In genomic region chr11:96743000-96743399, GRCm38 (mm10) we compare ENCODE assay signal across 10 mouse cellular contexts. TPM values are rescaled to one million over a fixed set of nuclear protein-coding genes. Genes with fewer than 3 reads are reported as not detected.
DNase-seq lines count a peak whose midpoint lies in the region; ATAC-seq and TF ChIP-seq lines count a peak whose summit lies in the region.
"Had no signal": no experiment of that assay in that cellular context is flagged by ENCODE, and none has a peak within 500 bp of the region (broad histone marks: within the 10 kb centered on the region; RNA-seq: fewer than 3 reads in every experiment).

No protein-coding gene starts in this region.

- H3K9ac ChIP-seq in lung, embryonic 14.5 days, result no peak overlapping the region
- H3K9ac ChIP-seq in forebrain, embryonic 13.5 days, result no peak overlapping the region
- H3K9ac ChIP-seq in hindbrain, embryonic 13.5 days, result peak overlapping the region; percentile 40; the same call in 1 of the 2 replicates
- H3K9ac ChIP-seq in neural tube, embryonic 12.5 days, result peak overlapping the region; percentile 33; the same call in 1 of the 2 replicates
- H3K9ac ChIP-seq: heart, embryonic 12.5 days had no signal

- H3K9me3 ChIP-seq in lung, embryonic 14.5 days (ENCODE audit: low read depth, low read length), result no peaks in the 10 kb centered on the region
- H3K9me3 ChIP-seq in forebrain, embryonic 13.5 days (replicated peaks), result no peaks in the 10 kb centered on the region
- H3K9me3 ChIP-seq in hindbrain, embryonic 13.5 days, result no peaks in the 10 kb centered on the region
- no peaks in the 10 kb centered on the region for H3K9me3 ChIP-seq in neural tube, embryonic 12.5 days
- H3K9me3 ChIP-seq: heart, embryonic 12.5 days had no signal

- H3K27ac ChIP-seq in lung, embryonic 14.5 days (ENCODE audit: low read depth), result no peak overlapping the region
- H3K27ac ChIP-seq in forebrain, embryonic 13.5 days, result peak overlapping the region; percentile 36; the same call in 1 of the 2 replicates
- peak overlapping the region; percentile 93 for H3K27ac ChIP-seq in hindbrain, embryonic 13.5 days
- peak overlapping the region; percentile 79 for H3K27ac ChIP-seq in neural tube, embryonic 12.5 days

- 31% methylated on average over 11 of the region's 11 CpGs for WGBS in lung, embryonic 14.5 days
- WGBS in forebrain, embryonic 13.5 days, result 28% methylated on average over 11 of the region's 11 CpGs
- 37% methylated on average over 11 of the region's 11 CpGs for WGBS in hindbrain, embryonic 13.5 days
- WGBS in neural tube, embryonic 12.5 days, result 35% methylated on average over 11 of the region's 11 CpGs

- peak overlapping the region; percentile 11; the same call in 1 of the 2 replicates for H3K4me2 ChIP-seq in lung, embryonic 14.5 days
- H3K4me2 ChIP-seq in forebrain, embryonic 13.5 days, result 0 out of 2 replicates have a peak overlapping the region, but pooled peaks have one; percentile 0
- peak overlapping the region; percentile 41 for H3K4me2 ChIP-seq in hindbrain, embryonic 13.5 days
- H3K4me2 ChIP-seq in neural tube, embryonic 12.5 days (replicated peaks), result peak overlapping the region; percentile 44
- H3K4me2 ChIP-seq: heart, embryonic 12.5 days had no signal

- TF ChIP-seq CTCF in lung, embryonic 14.5 days (IDR thresholded peaks at IDR 0.05; ENCODE audit: low read depth), result no peak

- ATAC-seq in lung, embryonic 14.5 days (ENCODE audit: insufficient read depth), result no peak
- no peak for ATAC-seq in forebrain, embryonic 13.5 days
- peak; percentile 47; the same call in 1 of the 2 replicates for ATAC-seq in hindbrain, embryonic 13.5 days (ENCODE audit: low FRiP score)
- ATAC-seq in neural tube, embryonic 12.5 days (ENCODE audit: low FRiP score, low read depth), result peak; percentile 7; the same call in 1 of the 2 replicates
- ATAC-seq: inflammation-experienced regulatory T-cells, adult 6 months had no signal

- no peak overlapping the region for H3K4me3 ChIP-seq in lung, embryonic 14.5 days (ENCODE audit: low read depth, low read length)
- H3K4me3 ChIP-seq in forebrain, embryonic 13.5 days, result no peak overlapping the region
- H3K4me3 ChIP-seq in hindbrain, embryonic 13.5 days, result no peak overlapping the region
- no peak overlapping the region for H3K4me3 ChIP-seq in neural tube, embryonic 12.5 days
- H3K4me3 ChIP-seq: heart, embryonic 12.5 days had no signal

- H3K27me3 ChIP-seq in lung, embryonic 14.5 days (ENCODE audit: insufficient read depth, low read length), result peaks cover 17% of the 10 kb centered on the region; the same call in 1 of the 2 replicates
- H3K27me3 ChIP-seq in forebrain, embryonic 13.5 days, result peaks cover 66% of the 10 kb centered on the region
- no peaks in the 10 kb centered on the region for H3K27me3 ChIP-seq in hindbrain, embryonic 13.5 days
- H3K27me3 ChIP-seq in neural tube, embryonic 12.5 days (replicated peaks), result no peaks in the 10 kb centered on the region

- DNase-seq in lung, embryonic 14.5 days, result no peak
- DNase-seq in lung, postnatal 10 days, result no peak
- no peak for DNase-seq in MN1 (ENCODE audit: low spot score)
- DNase-seq in heart, adult 8-10 months (ENCODE audit: low spot score), result no peak
- DNase-seq: cerebellum, adult 9-10 months had no signal

- H3K4me1 ChIP-seq in lung, embryonic 14.5 days (ENCODE audit: insufficient read depth), result no peaks in the 10 kb centered on the region
- peaks cover 41% of the 10 kb centered on the region for H3K4me1 ChIP-seq in forebrain, embryonic 13.5 days
- H3K4me1 ChIP-seq in hindbrain, embryonic 13.5 days (replicated peaks), result peaks cover 76% of the 10 kb centered on the region
- peaks cover 59% of the 10 kb centered on the region for H3K4me1 ChIP-seq in neural tube, embryonic 12.5 days
- H3K4me1 ChIP-seq: heart, embryonic 12.5 days had no signal

- no peaks in the 10 kb centered on the region for H3K36me3 ChIP-seq in lung, embryonic 14.5 days (ENCODE audit: insufficient read depth)
- H3K36me3 ChIP-seq in forebrain, embryonic 13.5 days (ENCODE audit: poor library complexity, severe bottlenecking), result no peaks in the 10 kb centered on the region
- H3K36me3 ChIP-seq in hindbrain, embryonic 13.5 days, result no peaks in the 10 kb centered on the region
- H3K36me3 ChIP-seq in neural tube, embryonic 12.5 days, result no peaks in the 10 kb centered on the region
- H3K36me3 ChIP-seq: heart, embryonic 12.5 days had no signal

RNA-seq across cellular contexts. Expression of gene Snx11, which starts 34.4 kb away (rescaled TPM):
- polyA plus RNA-seq in lung, embryonic 14.5 days (2014; fragmentation: Nextera tagmentation; extraction: Ambion mirVana), result 10.3 and 15.7 TPM in 2 replicates
- polyA plus RNA-seq in forebrain, embryonic 13.5 days (2015; fragmentation: Nextera tagmentation; extraction: Ambion mirVana), result 36.2 and 43.0 TPM in 2 replicates
- polyA plus RNA-seq in hindbrain, embryonic 13.5 days (2015; fragmentation: Nextera tagmentation; extraction: Ambion mirVana), result 69.0 and 71.8 TPM in 2 replicates
- 57.0 and 58.4 TPM in 2 replicates for polyA plus RNA-seq in neural tube, embryonic 12.5 days (2016; fragmentation: Nextera tagmentation; extraction: Ambion mirVana)
- 10 to 100 TPM; 11.6 to 14.5 (median 12.9) TPM for total RNA-seq in heart, adult 8-10 months (2022)

RNA-seq across cellular contexts. Expression of gene Cbx1, which starts 45.9 kb away (rescaled TPM):
- polyA plus RNA-seq in lung, embryonic 14.5 days (2014; fragmentation: Nextera tagmentation; extraction: Ambion mirVana), result 103 and 112 TPM in 2 replicates
- 156 and 175 TPM in 2 replicates for polyA plus RNA-seq in forebrain, embryonic 13.5 days (2015; fragmentation: Nextera tagmentation; extraction: Ambion mirVana)
- 108 and 109 TPM in 2 replicates for polyA plus RNA-seq in hindbrain, embryonic 13.5 days (2015; fragmentation: Nextera tagmentation; extraction: Ambion mirVana)
- polyA plus RNA-seq in neural tube, embryonic 12.5 days (2016; fragmentation: Nextera tagmentation; extraction: Ambion mirVana), result 125 and 143 TPM in 2 replicates
- total RNA-seq in heart, adult 8-10 months (2022), result 10 to 100 TPM; 30.9 to 33.4 (median 32.4) TPM

Comparison
In these comparisons a context has a peak if more than half of its experiments do, and no peak if none do; other contexts are left out.
1. ATAC-seq: peak in hindbrain, embryonic 13.5 days (single experiment) and neural tube, embryonic 12.5 days (single experiment); none in lung, embryonic 14.5 days (single experiment) and forebrain, embryonic 13.5 days (single experiment).
2. H3K9ac ChIP-seq: peak in hindbrain, embryonic 13.5 days (single experiment) and neural tube, embryonic 12.5 days (single experiment); none in lung, embryonic 14.5 days (single experiment) and forebrain, embryonic 13.5 days (single experiment).
3. Peak in every context shown above with its lines, with median percentiles within 50 percentile points of each other: H3K4me2 ChIP-seq.